Mouse (Mus musculus) cerebellum, adult 11-12 months (tissue): ENCODE measurements at regions not wholly inside any gene's neighbourhood (a gene's known extent, or its start where the extent isn't known, plus 50 kb on each side); places are given as distances from the start of the nearest gene placed in this dataset.
A peak's percentile ranks its signal among the peaks of the same experiment; 100 is the strongest.

Source experiments
- DNase-seq: peaks from one replicate; pipeline ENCODE4 v3.0.0; 2022

DNA sequence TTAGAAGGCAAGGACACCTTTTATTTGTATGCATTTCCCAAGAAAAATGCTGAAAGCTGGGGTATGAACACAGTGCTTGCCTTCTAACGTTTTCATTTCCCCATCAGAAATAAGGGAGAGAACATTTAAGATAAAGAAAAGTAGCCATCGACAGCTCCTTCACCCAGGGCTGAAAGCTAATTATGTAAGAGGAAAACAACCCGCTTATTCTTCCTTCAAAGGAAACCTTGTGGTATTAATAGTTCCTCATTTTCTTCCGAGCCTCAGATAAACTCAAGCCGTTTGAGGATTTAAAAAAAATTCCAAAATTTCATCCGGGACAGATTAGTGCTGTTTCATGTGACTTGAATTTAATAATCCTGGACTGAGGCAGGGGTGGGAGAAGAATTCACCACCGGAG, 512.2 kb upstream of the Gm10131 start:
- no peak for DNase-seq

DNA sequence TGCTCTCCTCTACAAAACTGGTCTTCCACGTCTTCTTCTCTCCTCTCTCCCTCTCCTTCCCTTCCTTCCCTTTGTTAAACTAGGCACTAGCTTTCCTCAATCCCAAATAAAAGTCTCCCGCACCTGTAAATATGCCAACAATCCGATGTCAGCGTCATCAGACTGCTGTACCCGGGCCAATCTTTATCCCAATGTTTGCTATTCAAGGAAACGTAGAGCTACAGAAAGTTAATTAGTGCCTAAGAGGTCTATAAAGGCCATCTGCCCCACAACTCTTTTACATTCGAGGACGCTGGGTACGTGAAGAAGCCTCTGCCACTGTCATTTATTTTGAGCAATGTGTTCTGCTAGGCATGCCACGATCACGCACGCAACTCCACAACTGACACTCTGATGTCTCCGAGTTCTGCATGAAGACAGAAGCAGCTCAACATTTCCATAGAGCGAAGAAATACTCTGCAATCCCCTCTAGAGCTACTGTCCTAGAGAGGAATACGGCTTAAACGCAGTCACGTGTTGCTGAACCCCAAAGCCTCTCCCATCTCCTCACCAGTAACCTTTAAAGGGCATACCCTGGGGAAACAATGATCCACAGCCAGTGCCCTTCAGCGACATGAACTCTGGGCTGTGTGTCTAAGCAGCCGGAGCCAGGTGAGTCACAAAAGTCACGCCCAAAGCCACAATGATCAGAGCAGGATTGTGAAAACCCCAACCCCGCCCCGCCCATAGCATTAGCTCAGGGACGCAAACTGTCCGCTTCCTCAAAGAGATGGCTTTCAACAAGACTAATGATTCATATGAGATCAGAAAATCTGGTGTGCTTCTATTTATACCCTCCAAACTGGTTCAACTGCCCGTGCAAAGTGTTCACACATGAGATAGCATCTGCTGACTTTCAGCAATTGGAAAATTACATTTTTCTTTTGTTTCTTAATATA, 510.9 kb upstream of the Gm10131 start:
- DNase-seq: no peak

DNA sequence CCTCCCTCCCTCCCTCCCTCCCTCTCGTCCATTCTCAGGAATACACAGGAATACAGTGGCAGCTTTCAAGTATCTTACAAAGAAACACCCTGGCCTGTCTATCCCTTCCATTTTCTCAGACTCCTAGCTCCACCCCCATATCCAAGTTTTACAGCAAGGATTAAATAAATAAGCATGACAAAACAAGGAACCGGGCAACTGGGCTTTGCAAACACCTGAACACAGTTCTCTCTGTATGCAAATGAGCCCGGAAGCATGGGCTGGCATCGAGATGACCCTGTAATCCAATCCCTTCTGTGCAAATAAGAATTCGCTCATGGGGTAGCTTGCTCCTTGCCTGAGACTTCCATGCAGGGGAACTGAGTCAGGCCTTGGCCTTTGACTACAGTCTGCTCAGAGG, 506.5 kb upstream of the Gm10131 start:
- no peak for DNase-seq

DNA sequence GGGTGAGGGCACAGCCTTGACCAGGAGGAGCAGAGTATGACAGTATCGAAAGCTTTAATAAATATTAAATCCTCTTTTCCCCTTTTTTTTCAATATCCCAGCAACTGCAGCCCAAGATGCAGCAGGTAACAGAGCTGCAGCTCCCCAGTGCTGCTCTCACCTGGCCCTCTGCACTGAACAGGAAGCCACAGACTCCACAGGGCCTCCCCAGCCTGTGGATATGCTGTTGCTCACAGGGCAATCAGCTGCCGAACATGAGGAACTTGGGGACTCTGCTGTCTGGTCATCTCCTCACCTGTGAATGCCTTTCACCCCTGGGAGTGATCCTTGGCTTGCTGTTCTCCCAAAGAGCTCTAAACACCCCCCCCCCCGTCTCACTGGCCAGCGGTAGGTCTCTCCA, 503.4 kb upstream of the Gm10131 start:
- DNase-seq: no peak

DNA sequence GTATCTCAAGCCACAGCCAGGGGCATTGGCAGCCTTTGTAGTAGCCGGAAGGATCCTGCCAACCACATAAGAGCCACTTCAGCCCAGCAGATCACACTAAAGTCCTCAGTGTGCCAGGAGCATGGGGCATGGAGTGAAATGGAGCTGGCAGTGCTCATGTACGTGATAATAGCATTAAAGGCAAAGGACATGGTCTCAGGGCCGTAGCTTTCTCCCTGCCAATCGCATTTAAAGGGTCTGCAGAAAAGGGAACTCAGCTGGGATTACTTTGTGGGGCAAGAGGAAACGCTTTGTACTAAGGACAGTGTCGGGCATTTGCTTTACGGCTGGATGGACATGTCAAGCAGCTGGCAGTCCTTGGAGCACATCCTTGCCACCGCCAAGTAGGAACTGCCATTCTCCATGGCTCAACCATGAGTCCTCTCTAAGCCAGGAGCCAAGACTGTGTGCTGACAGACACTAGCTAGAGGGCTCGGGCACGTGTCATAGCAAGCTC, 502.5 kb upstream of the Gm10131 start:
- DNase-seq: peak; percentile 17

DNA sequence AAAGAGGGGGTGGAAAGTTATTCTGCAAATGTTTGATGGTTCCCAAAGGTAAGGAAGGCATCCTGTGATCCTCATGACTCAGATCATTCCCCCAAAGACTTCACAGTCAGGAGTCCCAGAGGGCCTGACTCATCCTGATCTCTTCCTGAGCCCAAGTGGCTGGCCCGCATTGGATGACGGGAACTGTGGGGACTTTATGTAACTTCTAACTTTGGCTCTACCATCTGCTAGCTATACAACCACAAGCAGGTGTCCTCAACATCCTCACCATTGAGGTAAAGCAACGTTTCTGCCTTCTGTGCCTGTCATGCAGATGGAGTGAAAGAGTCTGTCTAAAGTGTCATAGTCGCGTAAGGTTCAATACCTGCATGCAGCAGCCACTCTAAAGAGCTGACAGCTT, 501.6 kb upstream of the Gm10131 start:
- no peak for DNase-seq

DNA sequence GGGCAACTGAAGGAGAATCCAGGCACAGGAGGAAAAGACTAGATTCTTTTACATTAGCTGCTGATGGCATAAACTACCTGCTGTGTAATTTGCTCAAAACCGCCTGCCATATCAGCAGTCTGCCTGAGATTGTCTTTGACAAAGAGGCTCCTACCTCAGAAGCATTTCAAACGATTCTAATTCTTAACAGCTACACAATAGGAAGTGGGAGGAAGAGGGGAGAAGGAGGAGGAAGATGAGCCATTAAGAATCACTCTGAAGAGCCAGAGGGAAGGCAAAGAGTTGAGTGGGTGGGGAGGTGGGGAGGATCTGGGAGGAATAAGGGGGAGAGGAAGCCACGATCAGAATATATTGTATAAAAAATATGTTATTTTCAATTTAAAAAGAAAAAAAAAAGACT, 500.9 kb upstream of the Gm10131 start:
- DNase-seq: no peak

DNA sequence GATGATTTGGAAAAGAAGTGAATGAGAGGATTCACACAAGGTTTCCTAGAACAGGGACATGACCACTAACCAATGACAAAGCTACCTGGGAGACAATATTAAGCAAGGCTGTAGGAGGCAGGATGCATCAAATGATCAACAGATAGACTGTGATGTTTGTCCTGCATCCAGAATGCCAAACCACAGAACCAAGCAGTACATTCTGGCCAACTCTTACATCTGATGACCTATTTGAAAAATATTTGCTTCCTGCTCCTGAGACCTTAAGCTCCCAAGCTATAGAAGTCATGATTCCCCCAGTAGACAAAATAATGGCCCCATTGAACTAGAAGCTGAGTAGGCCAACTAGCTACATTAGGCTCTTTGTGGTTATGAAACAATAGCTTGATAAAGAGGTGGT, 498.6 kb upstream of the Gm10131 start:
- DNase-seq: no peak

DNA sequence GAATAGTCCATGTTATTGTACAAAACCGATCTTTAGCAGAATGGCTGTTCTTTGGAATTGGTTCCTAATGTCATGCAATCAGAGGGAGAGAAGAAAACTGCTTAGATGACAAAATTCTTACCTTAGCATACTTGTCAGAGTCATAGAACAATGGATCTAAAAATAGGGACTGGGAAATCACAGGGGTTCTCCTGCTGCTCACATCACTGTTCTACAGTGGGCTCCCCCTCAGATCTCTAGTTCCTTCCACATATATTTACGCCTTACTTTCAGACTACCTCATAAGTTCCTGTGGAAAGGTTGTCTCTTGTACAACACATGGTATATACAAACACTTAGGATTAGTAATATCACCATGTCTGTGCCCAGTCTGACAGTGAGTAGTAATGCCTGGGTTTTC, 495.9 kb upstream of the Gm10131 start:
- DNase-seq: no peak

DNA sequence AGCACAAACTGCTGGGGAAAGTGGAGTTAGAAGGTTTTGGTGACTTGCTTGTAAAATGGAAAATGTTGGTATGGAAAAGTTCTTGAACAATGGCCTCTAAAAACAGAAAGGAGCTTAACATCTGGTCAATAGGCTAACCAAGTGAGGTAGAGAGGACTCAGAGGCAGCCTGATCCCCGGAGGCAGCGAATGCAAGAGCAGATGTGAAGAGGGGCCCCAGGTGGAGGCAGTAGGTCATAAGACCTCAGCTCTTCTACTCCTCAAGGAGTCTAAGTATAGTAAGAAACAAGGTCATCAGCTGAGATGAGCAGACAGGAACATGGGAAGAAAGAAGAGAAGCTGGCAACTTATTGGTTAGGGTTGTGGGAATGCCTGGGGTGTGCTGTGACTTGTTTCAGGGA, 493.5 kb upstream of the Gm10131 start:
- no peak for DNase-seq

DNA sequence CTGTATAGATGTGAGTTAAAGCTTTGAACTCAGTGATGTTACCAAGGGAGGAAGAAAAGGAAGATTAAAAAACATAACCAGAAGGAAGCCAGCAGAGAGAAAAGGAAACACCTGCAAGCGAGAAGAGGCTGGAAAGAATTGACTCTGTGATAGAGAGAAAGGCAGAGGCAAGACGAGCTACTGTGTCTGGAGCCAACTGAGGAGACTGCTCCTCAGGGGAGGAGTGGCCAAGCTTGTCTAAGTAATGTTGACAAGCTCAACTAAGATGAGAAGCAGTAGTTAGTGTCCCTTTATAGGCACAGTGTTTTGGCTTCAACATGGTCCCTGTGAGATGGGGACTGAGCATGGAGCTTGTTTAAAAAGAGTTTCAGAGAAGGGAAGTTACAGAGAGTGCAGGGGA, 493.0 kb upstream of the Gm10131 start:
- no peak for DNase-seq

DNA sequence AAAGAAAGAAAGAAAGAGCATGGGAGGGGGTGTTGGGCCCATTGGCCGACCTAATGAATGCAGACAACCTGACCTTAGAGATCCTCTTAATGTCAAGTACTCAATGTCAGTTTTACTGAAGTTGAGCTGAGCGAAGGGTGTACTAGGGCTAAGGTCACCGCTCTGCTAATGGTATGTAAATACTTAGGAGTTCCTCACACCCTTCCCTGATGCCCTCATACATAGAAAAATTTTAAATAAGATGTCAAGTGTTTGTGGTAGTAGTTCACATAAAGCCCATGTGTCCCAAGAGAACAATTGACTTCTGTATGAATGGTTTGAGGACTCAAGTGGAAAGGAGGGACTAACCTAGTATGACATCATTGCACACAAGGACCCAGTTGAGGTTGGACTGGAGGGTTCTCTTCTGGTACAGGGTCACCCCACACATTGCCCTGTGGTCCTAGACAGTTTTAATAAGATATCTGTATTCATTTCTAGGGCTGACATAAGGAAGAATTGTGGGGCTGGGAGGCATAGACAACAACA, 490.0 kb upstream of the Gm10131 start:
- no peak for DNase-seq

DNA sequence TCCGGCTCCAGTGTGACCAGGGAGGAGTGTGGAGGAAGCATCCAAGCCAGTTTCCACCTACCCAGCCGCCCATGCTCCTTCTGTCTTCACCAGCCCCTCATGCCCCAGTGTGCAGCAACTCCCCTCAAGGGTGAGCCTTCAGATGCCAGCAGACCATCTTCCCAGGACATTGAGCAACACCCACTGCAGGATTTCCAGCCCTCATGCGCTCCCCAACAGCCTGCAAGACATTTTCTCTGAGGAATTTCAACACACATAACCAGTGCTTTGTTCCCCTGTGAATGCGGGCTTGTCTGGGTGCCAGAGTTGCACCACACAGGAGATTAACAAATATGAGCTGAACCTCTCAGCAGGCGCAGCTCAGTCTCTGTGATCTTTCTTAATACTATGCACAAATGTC, 489.3 kb upstream of the Gm10131 start:
- DNase-seq: no peak

DNA sequence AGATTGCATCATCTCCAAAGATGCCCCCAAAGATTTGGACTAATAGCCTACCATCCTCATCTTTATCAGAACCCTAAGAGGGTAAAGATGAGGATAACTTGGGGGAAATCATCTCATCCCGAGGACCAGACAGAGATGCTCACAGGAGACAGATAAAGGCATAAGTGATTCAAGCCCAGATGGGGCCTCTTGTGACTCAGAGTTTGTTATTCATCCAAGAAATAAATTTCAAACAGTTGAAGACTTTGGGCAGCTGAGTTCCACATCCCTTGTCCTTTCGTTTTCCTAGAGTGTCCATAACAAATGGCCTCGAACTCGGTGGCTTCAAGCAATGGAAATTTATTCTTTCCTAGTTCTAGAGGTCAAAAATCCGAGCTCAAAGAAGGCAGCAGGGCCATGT, 485.1 kb upstream of the Gm10131 start:
- DNase-seq: no peak

DNA sequence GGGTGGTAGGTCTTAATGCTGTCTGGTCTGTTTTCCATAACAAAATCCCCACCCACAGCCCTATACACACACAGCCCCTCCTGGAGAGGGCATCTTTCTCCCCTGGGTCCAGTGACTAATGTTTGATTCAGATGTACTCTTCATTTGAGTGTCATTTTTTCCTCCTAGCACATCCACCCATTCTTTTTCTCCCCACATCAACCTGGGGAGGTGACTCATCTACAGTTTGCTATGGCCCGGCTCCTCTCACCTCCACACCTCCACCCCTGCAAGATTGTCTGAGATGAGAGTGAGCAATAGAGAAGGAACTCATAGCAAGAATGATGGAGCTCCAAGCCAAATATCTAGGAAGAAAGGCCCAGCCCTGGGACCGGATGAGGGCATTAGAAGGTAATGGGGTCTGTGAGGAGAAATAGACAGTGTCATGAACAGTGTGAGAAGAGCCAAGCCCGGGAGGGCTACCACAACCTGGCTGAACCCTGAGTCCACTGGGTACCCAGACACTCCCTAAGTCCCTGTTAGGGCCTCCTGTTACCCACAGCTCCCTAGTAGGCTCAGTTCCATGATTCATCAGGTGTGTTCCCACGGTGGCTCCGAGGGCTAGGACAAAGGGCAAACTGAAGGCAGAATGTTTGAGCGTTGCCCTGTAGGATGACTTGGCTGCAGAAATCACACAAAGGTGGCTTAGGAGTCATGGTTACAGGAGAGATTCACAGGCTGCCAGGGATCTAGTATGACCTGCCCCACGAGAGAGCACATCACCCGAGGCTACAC, 479.6 kb upstream of the Gm10131 start:
- no peak for DNase-seq

DNA sequence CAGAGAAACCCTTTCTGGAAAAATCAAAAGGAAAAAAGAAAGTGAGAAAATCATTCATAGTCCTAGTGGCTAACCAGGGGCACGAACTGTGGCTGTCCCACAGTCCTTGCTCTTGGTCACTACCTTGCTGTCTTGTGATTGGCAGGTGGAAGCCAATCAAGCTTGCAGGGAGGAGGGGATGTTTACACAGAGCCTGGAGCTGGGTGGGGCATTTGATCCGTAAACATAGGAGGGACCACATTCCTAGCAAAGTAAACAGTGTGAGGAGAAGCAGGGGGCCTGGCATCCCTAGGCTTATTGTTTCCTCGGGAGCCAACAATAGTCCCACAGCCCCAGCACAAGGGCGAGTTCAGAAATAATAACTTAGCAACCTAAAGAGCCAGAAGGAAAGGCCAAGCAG, 466.5 kb upstream of the Gm10131 start:
- DNase-seq: no peak

DNA sequence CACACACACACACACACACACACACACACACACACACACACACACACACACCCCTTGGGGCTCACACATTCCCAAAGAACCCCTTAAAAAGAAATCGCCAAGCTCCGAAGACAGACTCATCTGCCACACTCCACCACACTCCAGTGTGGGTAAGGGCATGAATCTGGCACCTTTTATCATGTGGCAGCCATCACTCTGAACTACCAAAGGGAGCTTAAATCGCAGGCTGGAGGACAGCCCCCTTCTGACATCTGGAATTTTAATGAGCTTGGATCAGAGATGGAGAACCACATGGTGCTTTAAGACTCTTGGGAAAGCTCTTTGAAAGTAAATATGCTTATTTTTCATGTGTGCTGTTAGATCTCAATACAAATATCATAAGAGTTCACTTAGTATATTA, 462.5 kb upstream of the Gm10131 start:
- DNase-seq: no peak

DNA sequence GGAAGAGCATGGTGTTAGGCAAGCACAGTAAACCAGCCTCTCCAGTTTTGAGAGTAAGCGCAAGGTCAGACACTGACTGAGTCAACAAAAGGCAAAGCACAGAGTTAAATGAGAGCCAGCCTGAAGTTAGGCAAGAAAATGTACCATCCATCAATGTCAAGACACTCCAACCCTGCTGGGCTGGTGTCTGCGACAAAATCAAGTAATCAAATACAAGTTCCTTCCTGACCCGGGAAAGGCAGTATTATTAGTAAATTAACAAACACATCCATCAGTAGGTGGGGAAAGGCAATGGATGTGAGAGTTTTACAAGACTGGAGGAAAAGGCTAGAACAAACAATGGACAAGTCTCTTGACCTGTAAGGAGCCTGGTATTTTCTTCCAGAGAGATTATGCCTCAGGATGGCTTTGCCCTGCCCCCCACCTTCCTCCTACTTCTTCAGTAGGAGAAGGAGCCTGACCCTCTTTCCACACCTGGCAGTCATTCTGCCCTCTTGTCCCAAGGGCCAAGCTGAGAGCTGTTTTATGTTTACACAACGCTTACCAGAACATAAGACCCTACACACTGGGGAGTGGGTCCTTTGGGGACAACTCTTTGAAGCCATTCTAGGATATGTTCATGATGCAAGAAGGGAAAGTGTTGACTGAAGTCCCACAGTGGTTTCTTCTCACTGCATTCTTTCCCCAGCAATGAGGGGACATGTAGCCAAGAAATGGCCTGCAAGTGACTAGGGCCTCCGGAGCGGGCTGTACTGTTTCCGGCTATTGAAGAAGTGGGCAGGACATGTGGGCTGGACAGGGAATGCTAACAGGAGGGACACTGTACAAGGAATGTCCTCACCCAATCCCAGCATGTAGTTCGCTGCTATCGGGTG, 461.7 kb upstream of the Gm10131 start:
- no peak for DNase-seq

DNA sequence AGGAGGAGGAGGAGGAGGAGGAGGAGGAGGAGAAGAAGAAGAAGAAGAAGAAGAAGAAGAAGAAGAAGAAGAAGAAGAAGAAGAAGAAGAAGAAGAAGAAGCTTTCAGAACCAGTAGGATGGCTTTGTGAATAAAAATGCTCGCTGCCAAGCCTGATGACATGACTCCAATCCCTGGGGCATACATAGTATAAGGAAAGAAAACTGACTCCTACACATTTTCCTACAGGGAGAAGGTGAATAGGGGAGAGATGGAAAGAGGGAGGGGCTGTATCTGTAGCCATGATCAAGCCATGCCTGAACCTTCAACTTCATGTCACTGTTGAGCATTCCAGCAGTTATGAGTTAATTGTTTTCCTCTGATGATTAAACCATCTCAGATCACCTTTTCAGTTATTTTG, 460.2 kb upstream of the Gm10131 start:
- no peak for DNase-seq

DNA sequence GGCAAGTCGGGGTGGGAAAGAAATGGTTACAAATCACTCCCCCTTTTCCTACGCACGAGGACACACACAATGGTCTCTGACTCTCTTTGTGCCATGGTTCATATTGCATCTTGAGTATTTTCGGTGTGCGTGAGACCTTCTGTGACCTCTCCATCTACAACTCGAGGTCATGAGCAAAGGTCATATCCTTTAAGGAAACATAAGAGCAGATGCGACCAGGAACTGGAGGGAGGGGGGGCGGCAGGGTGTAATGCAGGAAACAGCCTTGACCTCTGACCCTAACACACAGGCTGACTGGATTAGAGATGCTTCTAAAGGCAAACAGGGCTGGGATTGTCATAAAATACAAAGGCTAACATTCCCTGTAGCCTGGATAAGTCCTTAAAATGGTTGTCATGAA, 450.7 kb upstream of the Gm10131 start:
- DNase-seq: no peak

DNA sequence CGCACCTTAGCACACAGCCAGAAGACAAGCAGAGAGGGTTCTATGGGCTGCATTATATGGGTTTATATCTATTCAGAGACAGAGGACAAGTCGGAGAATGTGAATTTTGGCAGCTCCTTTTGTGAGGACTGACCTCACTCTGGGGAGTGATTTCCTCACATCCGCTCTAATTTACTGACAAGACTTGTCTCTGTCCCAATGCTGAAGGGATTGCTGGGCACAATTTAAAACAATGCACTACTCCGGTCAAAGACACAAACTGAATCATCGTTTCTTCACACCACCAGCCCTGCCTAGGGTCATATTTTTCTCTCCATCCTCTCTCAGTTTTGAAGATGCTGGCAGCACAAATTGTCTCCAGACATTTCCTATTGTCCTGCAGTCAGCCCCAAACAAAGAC, 438.2 kb upstream of the Gm10131 start:
- no peak for DNase-seq

DNA sequence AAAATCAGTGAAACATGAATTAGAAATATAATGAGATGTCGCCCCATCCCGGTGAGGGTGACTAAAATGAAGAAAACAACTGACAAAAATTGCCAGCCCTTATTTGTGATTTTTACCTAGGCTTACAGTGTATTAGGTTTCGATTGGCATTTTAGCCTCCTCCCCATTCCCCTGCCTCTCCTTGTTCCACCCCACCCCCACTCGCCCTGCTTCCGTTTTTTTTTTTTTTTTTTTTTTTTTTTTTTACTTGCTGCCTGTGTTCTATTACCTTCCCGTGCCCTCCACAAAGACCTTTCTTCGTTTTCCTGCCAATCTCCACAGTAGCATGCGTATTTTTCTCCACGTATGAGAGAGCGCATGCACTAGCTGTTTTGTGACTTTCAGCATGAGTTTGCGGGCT, 435.3 kb upstream of the Gm10131 start:
- no peak for DNase-seq
